Comparison of ENCODE assay signal across 15 mouse cellular contexts in genomic region chr10:18497066-18497465, GRCm38 (mm10).
"Had no signal": no experiment of that assay in that cellular context is flagged by ENCODE, and none has a peak within 500 bp of the region (broad histone marks: within the 10 kb centered on the region; RNA-seq: fewer than 3 reads in every experiment).

No protein-coding gene starts in this region.

- H3K4me1 ChIP-seq: neural tube, embryonic 12.5 days had no signal

- H3K4me2 ChIP-seq: kidney, embryonic 15.5 days; limb, embryonic 13.5 days; midbrain, embryonic 12.5 days; neural tube, embryonic 12.5 days had no signal

- DNase-seq: kidney, postnatal 25 days; layer of hippocampus, adult 9-11 months; left cerebral cortex, postnatal 4 days; lung, adult 18-20 months; retina, postnatal 1 day; right cerebral cortex, postnatal 4 days; spleen, adult 18-20 months; thymus, adult 18-20 months; thymus, postnatal 14 days had no signal

- H3K9me3 ChIP-seq: kidney, embryonic 15.5 days; limb, embryonic 13.5 days; midbrain, embryonic 12.5 days; neural tube, embryonic 12.5 days had no signal

- H3K4me3 ChIP-seq: kidney, embryonic 15.5 days; limb, embryonic 13.5 days; midbrain, embryonic 12.5 days; myocyte; neural tube, embryonic 12.5 days had no signal

- H3K9ac ChIP-seq: kidney, embryonic 15.5 days; limb, embryonic 13.5 days; liver, embryonic 14.5 days; midbrain, embryonic 12.5 days; neural tube, embryonic 12.5 days had no signal

- H3K27me3 ChIP-seq: kidney, embryonic 15.5 days; limb, embryonic 13.5 days; midbrain, embryonic 12.5 days; neural tube, embryonic 12.5 days had no signal

- H3K27ac ChIP-seq: kidney, embryonic 15.5 days; limb, embryonic 13.5 days; liver, embryonic 14.5 days; midbrain, embryonic 12.5 days; neural tube, embryonic 12.5 days had no signal
